Mouse (Mus musculus) gastrocnemius, adult 2 months (tissue): ENCODE measurements around the gene Mtnr1b. TPM values are rescaled to one million over a fixed set of nuclear protein-coding genes. Genes with fewer than 3 reads are reported as not detected.

ENCODE experiments used
- DNase-seq: peaks from one replicate; pipeline ENCODE4 v3.0.0; 2022
- H3K27ac ChIP-seq: fragments of 200-600 bp; 2 replicates; pipeline ENCODE4 v1.8.1; 2022; ENCODE audit warnings: mild to moderate bottlenecking
- H3K4me3 ChIP-seq: fragments of 200-600 bp; 2 replicates; pipeline ENCODE4 v1.8.1; 2022; ENCODE audit warnings: mild to moderate bottlenecking, moderate library complexity
- CTCF ChIP-seq: fragments of 200-600 bp; IDR thresholded peaks from 2 replicates; pipeline ENCODE4 v1.8.1; 2022; ENCODE audit warnings: antibody characterized with exemption, mild to moderate bottlenecking, moderate library complexity
- intact Hi-C: fragments of 180-260 bp; cut with DNase I; formaldehyde crosslinking; loops from one replicate; pipeline ENCODE4 v1.15.1; 2025
- total RNA-seq, 2 experiments: library from RNA; stranded (reverse); gene quantifications; 2 replicates each; pipeline ENCODE4 v1.2.3; 2021

Gene Mtnr1b
- total RNA-seq, 2 experiments from 2014 or later, result not detected

GRCm38 (mm10) chr9:15786192-15786591 is 88.2 kb downstream of the Mtnr1b start:
- intact Hi-C loops, result no loop called here
- Histone ChIP-seq H3K4me3 (no peak overlapping the region), H3K27ac (no peak overlapping the region)
- no peak for DNase-seq
- TF ChIP-seq CTCF, result no peak

- intact Hi-C loops, result no loop called here
Measured at GRCm38 (mm10) chr9:15781936-15782335, 92.4 kb downstream of the Mtnr1b start.

GRCm38 (mm10) chr9:15774911-15775310 is 99.4 kb downstream of the Mtnr1b start:
- no peak overlapping the region for H3K4me3 ChIP-seq
- intact Hi-C loops, result no loop called here
- no peak for DNase-seq
- no peak for TF ChIP-seq CTCF
- H3K27ac ChIP-seq, result no peak overlapping the region

More at GRCm38 (mm10) chr9:15781936-15782335, 92.4 kb downstream of the Mtnr1b start:
- no peak overlapping the region for H3K27ac ChIP-seq
- no peak overlapping the region for H3K4me3 ChIP-seq
- TF ChIP-seq CTCF, result no peak
- no peak for DNase-seq

Other genes starting within 250 kb of the Mtnr1b start
- gene Deup1, start 246.6 kb downstream of the Mtnr1b start, total RNA-seq, result not detected
- gene Slc36a4, start 164.8 kb downstream of the Mtnr1b start, total RNA-seq, result 1 to 10 TPM; 2.2 to 3.0 TPM